Mouse (Mus musculus) olfactory bulb, adult 2 months (tissue): ENCODE measurements at regions not wholly inside any gene's neighbourhood (a gene's known extent, or its start where the extent isn't known, plus 50 kb on each side); places are given as distances from the start of the nearest gene placed in this dataset.

ENCODE experiments used
- CTCF ChIP-seq: fragments of 200-500 bp; IDR thresholded peaks from 2 replicates; pipeline ENCODE4 v1.5.1; 2012; ENCODE audit warnings: low read depth, mild to moderate bottlenecking, low read length, moderate library complexity; ENCODE audit not compliant: insufficient read depth
- POLR2A ChIP-seq: fragments of 200-500 bp; IDR thresholded peaks from 2 replicates; pipeline ENCODE4 v1.6.1; 2012; ENCODE audit warnings: mild to moderate bottlenecking, low read depth, low read length, moderate library complexity; ENCODE audit not compliant: insufficient read depth

- TF ChIP-seq CTCF (no peak), POLR2A (no peak)
Measured at GRCm38 (mm10) chr2:117886516-117886915, 225.2 kb upstream of the Thbs1 start.
